Mouse (Mus musculus): Measurements from ENCODE around the gene Gon4l.

Gon4l gene

GRCm38 (mm10) chr3:88913511-88914383 lies 78.7 kb downstream of the Gon4l start, which contains the start of gene Msto1:
Gene Msto1, minus strand, starts transcription at chr3:88913999.
- DNase-seq, result peak; percentile 96

- no peak for DNase-seq
Observed at GRCm38 (mm10) chr3:88914384-88914810, 79.4 kb downstream of the Gon4l start.

GRCm38 (mm10) chr3:88918981-88919380 lies 84.0 kb downstream of the Gon4l start:
- no peak for DNase-seq

GRCm38 (mm10) chr3:88921411-88921810 lies 86.4 kb downstream of the Gon4l start:
- DNase-seq, result no peak

- DNase-seq, result peak; percentile 23
Observed at GRCm38 (mm10) chr3:88923989-88924591, 89.1 kb downstream of the Gon4l start.

- no peak for DNase-seq
Observed at GRCm38 (mm10) chr3:88925651-88926050, 90.6 kb downstream of the Gon4l start.

- DNase-seq, result no peak
Observed at GRCm38 (mm10) chr3:88929501-88929900, 94.5 kb downstream of the Gon4l start.

- no peak for DNase-seq
Observed at GRCm38 (mm10) chr3:88939071-88939470, 104.0 kb downstream of the Gon4l start.

- DNase-seq, result no peak
Observed at GRCm38 (mm10) chr3:88939749-88940148, 104.7 kb downstream of the Gon4l start.

- DNase-seq, result no peak
Observed at GRCm38 (mm10) chr3:88942316-88942880, 107.4 kb downstream of the Gon4l start.

GRCm38 (mm10) chr3:88944109-88944508 lies 109.1 kb downstream of the Gon4l start:
- DNase-seq, result no peak

GRCm38 (mm10) chr3:88949786-88950575 lies 115.0 kb downstream of the Gon4l start:
- DNase-seq, result peak; percentile 87

GRCm38 (mm10) chr3:88950576-88951326 lies 115.7 kb downstream of the Gon4l start, which contains the start of the genes Ash1l and Dap3:
Gene Ash1l, plus strand, starts transcription at chr3:88950622.
Gene Dap3, minus strand, starts transcription at chr3:88951181.
- DNase-seq, result peak; percentile 68

GRCm38 (mm10) chr3:88951327-88951800 lies 116.3 kb downstream of the Gon4l start:
- no peak for DNase-seq

GRCm38 (mm10) chr3:88953246-88953645 lies 118.2 kb downstream of the Gon4l start:
- DNase-seq, result no peak

- DNase-seq, result no peak
Observed at GRCm38 (mm10) chr3:88953736-88954135, 118.7 kb downstream of the Gon4l start.

All from right cerebral cortex, adult 18-20 months (tissue).